Mouse (Mus musculus) midbrain, postnatal 0 days (tissue): ENCODE results near the gene Zfp282. TPM values are rescaled to one million over a fixed set of nuclear protein-coding genes. Genes with fewer than 3 reads are reported as not detected.

Experiments used
- ATAC-seq: fragments of 200-750 bp; cut with Nextera tagmentation; 2 replicates; pipeline ENCODE4 v1.8.0; 2017; ENCODE audit warnings: moderate number of reproducible peaks, mild to moderate bottlenecking, moderate TSS enrichment, moderate library complexity; ENCODE audit not compliant: low FRiP score
- DNase-seq: peaks from one replicate; pipeline ENCODE4 v3.0.0-alpha.2; 2015; ENCODE audit warnings: low spot score
- H3K27ac ChIP-seq: fragments of 300-500 bp; sonication (generic); 2 replicates; pipeline ENCODE4 v1.5.1; 2014; ENCODE audit warnings: low read depth, mild to moderate bottlenecking, low read length, mixed read lengths
- H3K27me3 ChIP-seq: fragments of 300-500 bp; sonication (generic); 2 replicates; pipeline ENCODE4 v1.6.1; 2014; ENCODE audit warnings: low read length, control low read depth, mixed read lengths; ENCODE audit not compliant: insufficient read depth
- H3K36me3 ChIP-seq: fragments of 300-500 bp; sonication (generic); 2 replicates; pipeline ENCODE4 v1.6.1; 2014; ENCODE audit warnings: low read length, control low read depth, mixed read lengths; ENCODE audit not compliant: insufficient read depth
- H3K4me1 ChIP-seq: fragments of 300-500 bp; sonication (generic); 2 replicates; pipeline ENCODE4 v1.6.1; 2014; ENCODE audit warnings: mild to moderate bottlenecking, control low read depth, antibody characterized with exemption, low read length, mixed read lengths; ENCODE audit not compliant: insufficient read depth
- H3K4me2 ChIP-seq: fragments of 300-500 bp; sonication (generic); 2 replicates; pipeline ENCODE4 v1.6.1; 2014; ENCODE audit warnings: low read depth, mild to moderate bottlenecking, low read length, mixed read lengths; ENCODE audit not compliant: poor library complexity, severe bottlenecking
- H3K4me3 ChIP-seq: fragments of 300-500 bp; sonication (generic); 2 replicates; pipeline ENCODE4 v1.5.1; 2014; ENCODE audit warnings: low read depth, mild to moderate bottlenecking, low read length, moderate library complexity
- H3K9ac ChIP-seq: fragments of 300-500 bp; sonication (generic); replicated peaks from 2 replicates; pipeline ENCODE4 v1.6.1; 2014; ENCODE audit warnings: mild to moderate bottlenecking, low read length, moderate library complexity, mixed read lengths; ENCODE audit not compliant: poor library complexity, severe bottlenecking
- H3K9me3 ChIP-seq: fragments of 300-500 bp; sonication (generic); 2 replicates; pipeline ENCODE4 v1.6.1; 2016; ENCODE audit warnings: low read length, control low read depth
- CTCF ChIP-seq: IDR thresholded peaks from 2 replicates; pipeline ENCODE4 v1.5.1; 2016; ENCODE audit warnings: antibody characterized with exemption, mild to moderate bottlenecking
- WGBS: fragments of 180-500 bp; shearing (Covaris S2); extraction: QIAGEN DNeasy Blood & Tissue Kit; methylation state at CpG from one replicate; pipeline ENCODE4 v1.1.7; 2014; 5-methylcytosine and 5-hydroxymethylcytosine counted together
- polyA plus RNA-seq: library from polyadenylated mRNA; unstranded; fragments of >200 nt; fragmentation: Nextera tagmentation; extraction: Ambion mirVana; gene quantifications from 2 replicates; pipeline ENCODE4 v1.2.1, GENCODE M21; 2015
- total RNA-seq: library from RNA; depleted of rRNA; stranded (reverse); fragments of >200 nt; gene quantifications from 2 replicates; pipeline ENCODE4 v1.2.3, GENCODE M21; 2014

Gene Zfp282
- total and polyA plus RNA-seq, 2 experiments from 2014 or later = 17.2 to 42.9 TPM

GRCm38 (mm10) chr6:47904361-47904760, 27.4 kb downstream of the Zfp282 start:
- Histone ChIP-seq H3K4me3 (no peak overlapping the region), H3K9me3 (no peaks in the 10 kb centered on the region), H3K4me2 (no peak overlapping the region), H3K27me3 (no peaks in the 10 kb centered on the region), H3K27ac (no peak overlapping the region), H3K9ac (no peak overlapping the region), H3K36me3 (peaks cover 46% of the 10 kb centered on the region), H3K4me1 (no peaks in the 10 kb centered on the region)
- 53% methylated on average over 17 of the region's 19 CpGs for WGBS
- DNase-seq = no peak
- ATAC-seq = no peak
- no peak for TF ChIP-seq CTCF

GRCm38 (mm10) chr6:47904917-47905695, 28.1 kb downstream of the Zfp282 start:
- no peak for TF ChIP-seq CTCF
- H3K36me3 ChIP-seq = peaks cover 43% of the 10 kb centered on the region

GRCm38 (mm10) chr6:47906326-47906725, 29.3 kb downstream of the Zfp282 start:
- Histone ChIP-seq H3K9ac (no peak overlapping the region), H3K4me2 (no peak overlapping the region), H3K4me3 (no peak overlapping the region), H3K9me3 (no peaks in the 10 kb centered on the region), H3K4me1 (no peaks in the 10 kb centered on the region), H3K27ac (no peak overlapping the region), H3K36me3 (peaks cover 39% of the 10 kb centered on the region), H3K27me3 (no peaks in the 10 kb centered on the region)
- no peak for TF ChIP-seq CTCF
- 91% methylated on average over 5 of the region's 5 CpGs for WGBS
- no peak for ATAC-seq
- DNase-seq = no peak

More at GRCm38 (mm10) chr6:47904917-47905695, 28.1 kb downstream of the Zfp282 start:
- ATAC-seq (peak; percentile 12; the same call in 1 of the 2 replicates), DNase-seq (no peak)
- Histone ChIP-seq H3K4me1 (no peaks in the 10 kb centered on the region), H3K4me2 (no peak overlapping the region), H3K9me3 (no peaks in the 10 kb centered on the region), H3K9ac (no peak overlapping the region), H3K27ac (no peak overlapping the region), H3K27me3 (no peaks in the 10 kb centered on the region), H3K4me3 (no peak overlapping the region)
- 58% methylated on average over 44 of the region's 44 CpGs for WGBS

- H3K36me3 ChIP-seq = peaks cover 27% of the 10 kb centered on the region
- 91% methylated on average over 1 of the region's 1 CpGs for WGBS
- DNase-seq (no peak), ATAC-seq (no peak)
- H3K4me1 ChIP-seq = no peaks in the 10 kb centered on the region
- H3K4me2 ChIP-seq = no peak overlapping the region
- TF ChIP-seq CTCF = no peak
- H3K27me3 ChIP-seq = no peaks in the 10 kb centered on the region
- H3K27ac ChIP-seq = no peak overlapping the region
- H3K9ac ChIP-seq = no peak overlapping the region
- H3K4me3 ChIP-seq = no peak overlapping the region
- no peaks in the 10 kb centered on the region for H3K9me3 ChIP-seq
These were observed 32.0 kb downstream of the Zfp282 start for GRCm38 (mm10) chr6:47909007-47909406.

DNA sequence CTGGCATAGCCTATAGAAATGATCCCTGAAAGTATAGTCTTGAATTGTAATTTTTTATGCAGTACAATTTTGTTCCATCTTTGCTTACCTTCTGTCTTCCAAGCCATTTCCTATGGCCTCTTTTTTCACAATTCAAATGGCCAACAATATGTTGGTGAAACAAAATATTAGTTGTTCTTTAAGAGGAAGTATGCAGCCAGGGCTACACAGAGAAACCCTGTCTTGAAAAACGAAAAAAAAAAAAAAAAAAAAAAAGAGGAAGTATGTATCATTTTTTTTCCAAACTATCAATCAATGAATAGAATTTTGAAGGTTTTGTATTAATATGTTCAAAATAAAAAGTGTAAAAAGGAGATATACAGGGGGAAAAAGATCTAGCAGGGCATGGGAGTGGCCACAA, 34.6 kb downstream of the Zfp282 start:
- H3K9me3 ChIP-seq = no peaks in the 10 kb centered on the region
- no peak overlapping the region for H3K4me2 ChIP-seq
- WGBS = 68% methylated on average over 1 of the region's 1 CpGs
- no peaks in the 10 kb centered on the region for H3K4me1 ChIP-seq
- TF ChIP-seq CTCF = no peak
- H3K27me3 ChIP-seq = no peaks in the 10 kb centered on the region
- no peak for DNase-seq
- H3K27ac ChIP-seq = no peak overlapping the region
- H3K9ac ChIP-seq = no peak overlapping the region
- H3K36me3 ChIP-seq = peaks cover 3% of the 10 kb centered on the region
- H3K4me3 ChIP-seq = no peak overlapping the region
- ATAC-seq = no peak

- TF ChIP-seq CTCF = no peak
- 63% methylated on average over 3 of the region's 3 CpGs for WGBS
These were observed 36.0 kb downstream of the Zfp282 start for GRCm38 (mm10) chr6:47912991-47913390.

More at GRCm38 (mm10) chr6:47912991-47913390, 36.0 kb downstream of the Zfp282 start:
- Histone ChIP-seq H3K9ac (no peak overlapping the region), H3K36me3 (no peaks in the 10 kb centered on the region; the same call in none of the 2 replicates), H3K4me2 (no peak overlapping the region), H3K9me3 (no peaks in the 10 kb centered on the region), H3K27ac (no peak overlapping the region), H3K27me3 (no peaks in the 10 kb centered on the region), H3K4me3 (no peak overlapping the region), H3K4me1 (no peaks in the 10 kb centered on the region)
- no peak for DNase-seq
- no peak for ATAC-seq
